Mouse (Mus musculus): Measurements from ENCODE around the gene Il17rc.

- TF ChIP-seq CTCF (IDR thresholded peaks at IDR 0.05; ENCODE audit: low read depth) (no peak), EP300 (optimal IDR thresholded peaks at IDR 0.05) (no peak)
Measured at GRCm38 (mm10) chr6:113433661-113434060, 37.6 kb upstream of the Il17rc start.
